ENCODE assay signal across 8 mouse cellular contexts in the genomic region with DNA sequence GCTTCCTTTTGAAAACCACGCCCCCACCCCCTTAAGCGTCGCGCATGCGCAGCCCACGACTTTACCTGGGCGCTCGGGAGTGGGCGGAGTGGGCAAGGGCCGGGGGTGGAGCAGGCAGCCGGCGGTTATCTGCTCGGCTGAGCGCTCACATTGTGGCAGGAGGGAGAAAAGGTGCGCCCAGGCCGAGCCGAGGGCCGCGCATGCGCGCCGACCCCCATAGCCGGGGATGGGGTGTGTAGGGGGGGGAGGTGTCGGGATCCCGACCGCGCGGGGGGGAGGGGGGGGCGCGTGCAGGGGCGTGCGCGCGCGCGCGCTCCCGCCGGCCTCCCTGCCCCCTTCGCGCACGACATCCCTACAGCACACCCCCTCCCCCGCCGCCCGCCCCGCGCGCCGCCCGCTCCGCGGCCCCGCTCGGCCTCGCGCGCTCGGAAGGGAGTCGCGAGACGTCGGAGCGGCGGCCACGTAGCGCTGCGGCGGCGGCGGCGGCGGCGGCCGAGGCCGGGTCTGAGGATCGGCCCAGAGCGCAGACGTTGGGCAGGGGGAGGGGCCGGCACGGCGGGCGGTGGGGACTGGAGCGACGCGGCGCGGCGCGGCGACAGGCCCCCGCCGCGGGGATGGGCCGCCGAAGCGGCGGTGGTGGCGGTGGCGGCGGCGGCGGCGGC. TPM values are rescaled to one million over a fixed set of nuclear protein-coding genes. Genes with fewer than 3 reads are reported as not detected.
DNase-seq lines count a peak whose midpoint lies in the region; ATAC-seq and TF ChIP-seq lines count a peak whose summit lies in the region.

Gene Zfp652, plus strand, starts transcription at position 111 of the 662 bp plus-strand sequence.

- peak within 1 kb of the TSS; percentile 97 for H3K9ac ChIP-seq in kidney, embryonic 15.5 days
- H3K9ac ChIP-seq in liver, embryonic 11.5 days (ENCODE audit: low read depth, low read length), result peak within 1 kb of the TSS; percentile 92
- peak within 1 kb of the TSS; percentile 96 for H3K9ac ChIP-seq in stomach, embryonic 14.5 days (replicated peaks; ENCODE audit: low read depth, low read length)

- peak within 1 kb of the TSS; percentile 83 for H3K4me3 ChIP-seq in bone marrow macrophage, adult 2 months (ENCODE audit: insufficient read depth, low read length)
- peak within 1 kb of the TSS; percentile 68 for H3K4me3 ChIP-seq in embryonic fibroblast, embryonic 13.5 days (ENCODE audit: insufficient read depth, low read length)
- peak within 1 kb of the TSS; percentile 94 for H3K4me3 ChIP-seq in heart, embryonic 10.5 days
- H3K4me3 ChIP-seq in kidney, embryonic 15.5 days (replicated peaks), result peak within 1 kb of the TSS; percentile 92
- peak within 1 kb of the TSS; percentile 82 for H3K4me3 ChIP-seq in liver, embryonic 11.5 days (ENCODE audit: low read depth, low read length)
- H3K4me3 ChIP-seq in stomach, embryonic 14.5 days (ENCODE audit: low read depth, low read length), result peak within 1 kb of the TSS; percentile 99

- H3K36me3 ChIP-seq in heart, embryonic 10.5 days, result no peaks in the 10 kb centered on the region
- no peaks in the 10 kb centered on the region for H3K36me3 ChIP-seq in kidney, embryonic 15.5 days
- no peaks in the 10 kb centered on the region for H3K36me3 ChIP-seq in liver, embryonic 11.5 days (ENCODE audit: control insufficient read depth, insufficient read depth, low read length)
- H3K36me3 ChIP-seq in stomach, embryonic 14.5 days (ENCODE audit: control insufficient read depth, insufficient read depth, low read length), result no peaks in the 10 kb centered on the region

- H3K27ac ChIP-seq in bone marrow macrophage, adult 2 months (ENCODE audit: insufficient read depth, low read depth, low read length), result peak within 1 kb of the TSS; percentile 96
- no peak within 1 kb of the TSS for H3K27ac ChIP-seq in embryonic fibroblast, embryonic 13.5 days (ENCODE audit: insufficient read depth, low read length)
- peak within 1 kb of the TSS; percentile 98 for H3K27ac ChIP-seq in heart, embryonic 10.5 days
- H3K27ac ChIP-seq in kidney, embryonic 15.5 days, result peak within 1 kb of the TSS; percentile 98
- H3K27ac ChIP-seq in liver, embryonic 11.5 days (ENCODE audit: low read depth, low read length), result peak within 1 kb of the TSS; percentile 99
- peak within 1 kb of the TSS; percentile 96 for H3K27ac ChIP-seq in stomach, embryonic 14.5 days (ENCODE audit: low read length)

- no peaks in the 10 kb centered on the region for H3K9me3 ChIP-seq in heart, embryonic 10.5 days
- no peaks in the 10 kb centered on the region for H3K9me3 ChIP-seq in kidney, embryonic 15.5 days (replicated peaks)
- no peaks in the 10 kb centered on the region for H3K9me3 ChIP-seq in liver, embryonic 11.5 days (ENCODE audit: control insufficient read depth, low read length)
- H3K9me3 ChIP-seq in stomach, embryonic 14.5 days (ENCODE audit: control insufficient read depth, low read depth, low read length), result no peaks in the 10 kb centered on the region

- 2% methylated on average over 71 of the region's 103 CpGs for WGBS in heart, embryonic 10.5 days
- WGBS in kidney, embryonic 15.5 days, result under 1% methylated on average over 57 of the region's 103 CpGs
- whole genome bisulfite sequencing in liver, embryonic 11.5 days, result 0% methylated on average over 22 of the region's 103 CpGs
- WGBS in stomach, embryonic 14.5 days, result under 1% methylated on average over 44 of the region's 103 CpGs

- peak; percentile 93 for ATAC-seq in kidney, embryonic 15.5 days (replicated peaks; ENCODE audit: low FRiP score)
- ATAC-seq in liver, embryonic 11.5 days (replicated peaks; ENCODE audit: low FRiP score), result peak; percentile 92
- ATAC-seq in stomach, embryonic 14.5 days (ENCODE audit: insufficient number of reproducible peaks, insufficient read depth, low FRiP score, low read depth), result peak; percentile 93

- no peak for TF ChIP-seq POLR2A in bone marrow macrophage, adult 2 months (IDR thresholded peaks at IDR 0.05; ENCODE audit: borderline replicate concordance, low read depth, low read length)
- TF ChIP-seq POLR2A in embryonic fibroblast, embryonic 13.5 days (IDR thresholded peaks at IDR 0.05; ENCODE audit: low read depth, low read length), result no peak; the same call in 1 of the 2 replicates

- DNase-seq in B cell, adult 2 months, result peak; percentile 93 to 95
- peak; percentile 96 for DNase-seq in heart, embryonic 10.5 days (ENCODE audit: low spot score)
- peak; percentile 93 for DNase-seq in liver, embryonic 11.5 days (ENCODE audit: low spot score)
- peak; percentile 97 for DNase-seq in naive thymus-derived CD4-positive, alpha-beta T cell, adult 2 months (ENCODE audit: low read depth)

- no peaks in the 10 kb centered on the region for H3K27me3 ChIP-seq in heart, embryonic 10.5 days (ENCODE audit: insufficient read depth, poor library complexity, severe bottlenecking)
- no peaks in the 10 kb centered on the region for H3K27me3 ChIP-seq in kidney, embryonic 15.5 days
- H3K27me3 ChIP-seq in liver, embryonic 11.5 days (replicated peaks; ENCODE audit: control insufficient read depth, insufficient read depth, low read length), result no peaks in the 10 kb centered on the region
- H3K27me3 ChIP-seq in stomach, embryonic 14.5 days (ENCODE audit: control insufficient read depth, insufficient read depth, low read length), result no peaks in the 10 kb centered on the region

- no peak for TF ChIP-seq CTCF in bone marrow macrophage, adult 2 months (IDR thresholded peaks at IDR 0.05; ENCODE audit: low read depth, low read length)
- TF ChIP-seq CTCF in embryonic fibroblast, embryonic 13.5 days (IDR thresholded peaks at IDR 0.05; ENCODE audit: borderline replicate concordance, insufficient read depth, low read length), result no peak

- H3K4me1 ChIP-seq in bone marrow macrophage, adult 2 months (ENCODE audit: control insufficient read depth, insufficient read depth, low read length), result peaks cover 26% of the 10 kb centered on the region
- peaks cover 3% of the 10 kb centered on the region; the same call in 1 of the 2 replicates for H3K4me1 ChIP-seq in embryonic fibroblast, embryonic 13.5 days (ENCODE audit: control insufficient read depth, insufficient read depth, low read length)
- H3K4me1 ChIP-seq in heart, embryonic 10.5 days, result peaks cover 18% of the 10 kb centered on the region
- peaks cover 30% of the 10 kb centered on the region for H3K4me1 ChIP-seq in kidney, embryonic 15.5 days
- H3K4me1 ChIP-seq in liver, embryonic 11.5 days (replicated peaks; ENCODE audit: control insufficient read depth, insufficient read depth, low read length), result peaks cover 23% of the 10 kb centered on the region
- H3K4me1 ChIP-seq in stomach, embryonic 14.5 days (ENCODE audit: control insufficient read depth, insufficient read depth, low read length), result peaks cover 18% of the 10 kb centered on the region

- peak within 1 kb of the TSS; percentile 81 for H3K4me2 ChIP-seq in kidney, embryonic 15.5 days
- H3K4me2 ChIP-seq in liver, embryonic 11.5 days, result peak within 1 kb of the TSS; percentile 97
- H3K4me2 ChIP-seq in stomach, embryonic 14.5 days (replicated peaks; ENCODE audit: low read depth, low read length), result peak within 1 kb of the TSS; percentile 94

RNA-seq across cellular contexts. Expression of gene Zfp652, which starts in this region (rescaled TPM):
- polyA plus RNA-seq in bone marrow macrophage, adult 2 months (2012; ENCODE audit: insufficient read depth, insufficient read length, missing spikeins), result 47.7 and 51.5 TPM in 2 replicates
- polyA plus RNA-seq in embryonic fibroblast, embryonic 13.5 days (2011; ENCODE audit: insufficient read length, low read depth, missing spikeins), result 18.9 and 27.3 TPM in 2 replicates
- polyA plus RNA-seq in heart, embryonic 10.5 days (2016; fragmentation: Nextera tagmentation; extraction: Ambion mirVana), result 11.7 and 14.2 TPM in 2 replicates
- 22.3 and 23.1 TPM in 2 replicates for polyA plus RNA-seq in kidney, embryonic 15.5 days (2015; fragmentation: Nextera tagmentation; extraction: Ambion mirVana)
- polyA plus RNA-seq in liver, embryonic 11.5 days (2014; fragmentation: Nextera tagmentation; extraction: Ambion mirVana), result 8.7 TPM in 2 replicates
- polyA plus RNA-seq in stomach, embryonic 14.5 days (2014; fragmentation: Nextera tagmentation; extraction: Ambion mirVana), result 11.7 and 13.9 TPM in 2 replicates
